Mouse (Mus musculus) liver, embryonic 14.5 days (tissue): ENCODE results near the gene Mettl8. TPM values are rescaled to one million over a fixed set of nuclear protein-coding genes. Genes with fewer than 3 reads are reported as not detected.

Source experiments
- ATAC-seq: fragments of 200-750 bp; cut with Nextera tagmentation; 2 replicates; pipeline ENCODE4 v1.8.0; 2017; ENCODE audit warnings: moderate number of reproducible peaks, mild to moderate bottlenecking, moderate library complexity; ENCODE audit not compliant: insufficient read depth
- DNase-seq, 3 experiments: peaks; one replicate each; pipeline ENCODE4 v3.0.0-alpha.2; 2012 to 2013; ENCODE audit warnings: low read depth in 3 of 3, low spot score in 3 of 3
- H3K27ac ChIP-seq: fragments of 300-500 bp; sonication (generic); 2 replicates; pipeline ENCODE4 v1.5.1; 2014; ENCODE audit warnings: moderate library complexity, mild to moderate bottlenecking, control low read depth, inconsistent platforms
- H3K27me3 ChIP-seq: fragments of 300-500 bp; sonication (generic); 2 replicates; pipeline ENCODE4 v1.6.1; 2014; ENCODE audit warnings: mild to moderate bottlenecking, low read length, moderate library complexity; ENCODE audit not compliant: control insufficient read depth, insufficient read depth
- H3K36me3 ChIP-seq: fragments of 300-500 bp; sonication (generic); replicated peaks from 2 replicates; pipeline ENCODE4 v1.6.1; 2014; ENCODE audit warnings: low read depth; ENCODE audit not compliant: control insufficient read depth, insufficient read depth
- H3K4me1 ChIP-seq, 2 experiments: fragments of 200-500 bp in 1 of 2; fragments of 300-500 bp in 1 of 2; sonication (generic) in 1 of 2; replicated peaks; 2 replicates each; pipeline ENCODE4 v1.6.1; 2012 to 2014; ENCODE audit warnings: antibody characterized with exemption in 1 of 2, inconsistent platforms in 1 of 2, low read length in 1 of 2; ENCODE audit not compliant: control insufficient read depth in 2 of 2, insufficient read depth in 2 of 2
- H3K4me2 ChIP-seq: fragments of 300-500 bp; sonication (generic); 2 replicates; pipeline ENCODE4 v1.6.1; 2014; ENCODE audit warnings: low read depth, mild to moderate bottlenecking, control low read depth, moderate library complexity
- H3K4me3 ChIP-seq, 2 experiments: fragments of 200-500 bp in 1 of 2; fragments of 300-500 bp in 1 of 2; sonication (generic) in 1 of 2; 2 replicates each; pipeline ENCODE4 v1.5.1; 2012 to 2014; ENCODE audit warnings: low read depth in 2 of 2, low read length in 2 of 2, mild to moderate bottlenecking in 2 of 2, control low read depth in 1 of 2, inconsistent platforms in 1 of 2, moderate library complexity in 1 of 2; ENCODE audit not compliant: insufficient read depth in 1 of 2
- H3K9ac ChIP-seq: fragments of 300-500 bp; sonication (generic); replicated peaks from 2 replicates; pipeline ENCODE4 v1.6.1; 2014; ENCODE audit warnings: mild to moderate bottlenecking, control low read depth, moderate library complexity
- H3K9me3 ChIP-seq: fragments of 300-500 bp; sonication (generic); 2 replicates; pipeline ENCODE4 v1.6.1; 2016; ENCODE audit warnings: low read length, mixed read lengths; ENCODE audit not compliant: control insufficient read depth
- CTCF ChIP-seq: IDR thresholded peaks from 2 replicates; pipeline ENCODE4 v1.5.1; 2016; ENCODE audit warnings: antibody characterized with exemption, low read depth, control low read depth
- EP300 ChIP-seq: IDR thresholded peaks from 2 replicates; pipeline ENCODE4 v1.6.1; 2016; ENCODE audit warnings: antibody characterized with exemption, low read depth
- WGBS: fragments of 180-500 bp; shearing (Covaris S2); extraction: QIAGEN DNeasy Blood & Tissue Kit; methylation state at CpG from one replicate; pipeline ENCODE4 v1.1.7; 2014; ENCODE audit not compliant: insufficient replicate concordance; 5-methylcytosine and 5-hydroxymethylcytosine counted together
- polyA plus RNA-seq, 2 experiments: library from polyadenylated mRNA; depleted of rRNA in 1 of 2; stranded (reverse) in 1 of 2; unstranded in 1 of 2; fragments of >200 nt; fragmentation: Nextera tagmentation in 1 of 2; extraction: Ambion mirVana in 1 of 2; gene quantifications; 2 replicates each; pipeline versions ENCODE4 v1.2.1 to v1.2.3; 2012 to 2014

The Mettl8 gene
- polyA plus RNA-seq, 2 experiments = 5.3 to 9.7 TPM

DNA sequence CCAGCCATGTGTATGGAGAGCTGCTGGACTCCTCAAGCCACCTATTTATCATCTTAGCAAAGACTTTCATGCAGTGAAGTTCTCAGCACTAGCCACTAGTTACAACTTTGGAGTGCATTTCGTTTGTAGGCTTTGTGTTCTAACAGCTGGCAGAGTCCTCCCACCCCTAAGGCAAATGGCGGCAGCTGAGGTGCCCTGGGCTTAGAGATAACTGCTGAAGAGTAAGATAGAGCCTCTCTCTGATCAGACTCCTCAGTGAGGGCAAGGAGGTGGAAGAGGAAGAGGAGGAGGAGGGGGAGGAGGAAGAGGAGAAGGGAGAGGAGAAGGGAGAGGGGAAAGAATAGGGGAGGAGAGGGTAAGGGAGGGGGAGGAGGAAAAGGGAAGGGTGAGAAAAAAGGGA lies 101.8 kb downstream of the Mettl8 start:
- peak; percentile 84 for ATAC-seq
- TF ChIP-seq EP300 = peak; percentile 53; the same call in 1 of the 2 replicates
- TF ChIP-seq CTCF = no peak
- 12% methylated on average over 2 of the region's 2 CpGs for WGBS
- Histone ChIP-seq H3K9ac (no peak overlapping the region), H3K36me3 (no peaks in the 10 kb centered on the region), H3K9me3 (no peaks in the 10 kb centered on the region), H3K4me2 (peak overlapping the region; percentile 29; the same call in 1 of the 2 replicates), H3K27ac (peak overlapping the region; percentile 5; the same call in 1 of the 2 replicates), H3K4me1 (peaks cover 11 to 23% of the 10 kb centered on the region in 2 experiments), H3K27me3 (no peaks in the 10 kb centered on the region), H3K4me3 (no peak overlapping the region)
- peak; percentile 28 to 50 (median 47) for DNase-seq

DNA sequence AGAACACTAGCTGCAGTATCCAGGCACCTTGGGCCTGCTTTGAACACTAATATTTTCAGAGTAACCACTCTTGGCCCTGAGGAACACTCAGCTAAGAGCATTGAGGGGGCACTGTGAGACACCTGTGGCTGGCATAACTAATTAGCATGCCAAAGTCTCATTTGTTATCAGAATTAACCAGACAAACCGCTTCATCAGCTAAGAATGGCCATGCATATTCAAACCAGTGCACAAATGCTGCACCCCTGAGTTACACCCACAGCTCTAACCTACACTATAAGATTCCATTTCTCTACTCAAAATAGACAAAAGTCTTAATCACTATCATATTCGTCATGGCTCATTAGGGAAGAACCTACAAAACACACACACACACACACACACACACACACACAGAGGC lies 103.4 kb downstream of the Mettl8 start:
- Histone ChIP-seq H3K36me3 (no peaks in the 10 kb centered on the region), H3K9ac (no peak overlapping the region), H3K4me1 (peaks cover 11 to 23% of the 10 kb centered on the region in 2 experiments), H3K4me3 (no peak overlapping the region), H3K9me3 (no peaks in the 10 kb centered on the region), H3K27me3 (no peaks in the 10 kb centered on the region), H3K4me2 (no peak overlapping the region), H3K27ac (no peak overlapping the region)
- WGBS = 48% methylated on average over 2 of the region's 2 CpGs
- peak; percentile 45; the same call in 1 of the 2 replicates for ATAC-seq
- no peak for DNase-seq
- TF ChIP-seq EP300 = peak; percentile 55
- no peak for TF ChIP-seq CTCF

DNA sequence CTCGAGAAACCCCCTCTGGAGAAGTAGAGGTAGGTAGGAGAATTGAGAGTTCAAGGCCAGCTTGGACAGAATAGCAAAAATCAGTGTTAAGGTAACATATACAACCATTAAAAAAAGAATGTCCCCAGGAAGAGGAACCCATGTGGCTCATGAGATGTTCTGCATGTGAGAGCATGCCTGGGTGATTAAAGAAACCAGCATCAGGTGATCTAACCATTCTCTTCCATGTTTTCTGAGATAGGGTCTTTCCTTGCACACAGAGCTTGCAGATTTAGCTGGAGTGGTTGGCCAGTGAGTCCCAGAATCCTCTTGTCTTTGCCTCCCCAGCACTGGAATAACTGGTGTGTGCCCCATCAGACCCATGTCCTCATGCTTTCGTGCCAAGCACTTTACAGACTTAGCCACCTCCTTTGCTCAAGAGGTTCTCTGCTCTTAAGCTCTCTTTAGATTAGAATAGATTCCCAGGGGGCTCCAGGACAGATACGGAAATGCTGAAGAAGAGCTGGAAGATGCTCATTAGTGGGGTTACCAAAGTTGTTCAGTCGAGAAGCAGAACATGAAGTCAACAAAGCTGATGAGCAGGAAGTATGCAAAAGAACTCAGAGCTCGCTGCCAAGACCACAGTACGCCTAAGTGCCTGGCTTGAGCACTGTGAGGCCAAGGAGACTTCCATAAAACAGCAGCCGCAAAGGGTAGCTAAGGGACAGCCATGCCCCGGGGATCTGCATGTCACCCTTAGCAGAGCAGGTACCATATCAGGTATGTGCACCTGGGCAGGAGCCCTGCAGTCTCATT lies 110.7 kb downstream of the Mettl8 start:
- no peak for ATAC-seq
- Histone ChIP-seq H3K27me3 (no peaks in the 10 kb centered on the region), H3K27ac (no peak overlapping the region), H3K4me1 (peaks cover 0 to 6% of the 10 kb centered on the region in 2 experiments; a peak in 2 of 4 replicates), H3K4me3 (no peak overlapping the region), H3K9ac (no peak overlapping the region), H3K4me2 (no peak overlapping the region), H3K36me3 (no peaks in the 10 kb centered on the region), H3K9me3 (no peaks in the 10 kb centered on the region)
- no peak for DNase-seq
- TF ChIP-seq CTCF (no peak), EP300 (no peak)
- 62% methylated on average over 8 of the region's 8 CpGs for WGBS

DNA sequence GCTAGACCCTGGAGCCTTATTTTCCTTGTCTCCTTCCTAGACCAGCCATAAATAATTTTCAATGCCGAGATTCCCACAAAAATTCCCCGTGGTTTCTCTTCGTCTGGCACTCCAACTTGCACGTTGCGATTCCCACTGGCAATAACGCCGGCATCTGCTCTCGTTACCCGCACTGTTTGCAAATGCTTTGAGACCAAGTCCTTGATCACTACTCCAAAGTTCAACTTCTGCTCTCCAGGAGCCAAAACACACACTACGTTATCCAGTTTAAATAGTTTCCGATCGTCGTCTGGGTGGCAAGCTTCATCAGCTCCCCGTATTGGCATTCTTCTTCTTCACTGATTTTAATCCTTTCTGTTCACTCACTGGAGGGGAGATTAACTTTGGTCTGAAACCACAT lies 114.6 kb downstream of the Mettl8 start:
- DNase-seq (no peak), ATAC-seq (no peak)
- Histone ChIP-seq H3K9ac (no peak overlapping the region), H3K27me3 (no peaks in the 10 kb centered on the region), H3K36me3 (no peaks in the 10 kb centered on the region), H3K4me3 (no peak overlapping the region), H3K4me1 (peaks cover 8 to 16% of the 10 kb centered on the region in 2 experiments), H3K4me2 (no peak overlapping the region), H3K9me3 (no peaks in the 10 kb centered on the region), H3K27ac (no peak overlapping the region)
- whole genome bisulfite sequencing = 79% methylated on average over 14 of the region's 14 CpGs
- TF ChIP-seq EP300 = no peak
- no peak for TF ChIP-seq CTCF

DNA sequence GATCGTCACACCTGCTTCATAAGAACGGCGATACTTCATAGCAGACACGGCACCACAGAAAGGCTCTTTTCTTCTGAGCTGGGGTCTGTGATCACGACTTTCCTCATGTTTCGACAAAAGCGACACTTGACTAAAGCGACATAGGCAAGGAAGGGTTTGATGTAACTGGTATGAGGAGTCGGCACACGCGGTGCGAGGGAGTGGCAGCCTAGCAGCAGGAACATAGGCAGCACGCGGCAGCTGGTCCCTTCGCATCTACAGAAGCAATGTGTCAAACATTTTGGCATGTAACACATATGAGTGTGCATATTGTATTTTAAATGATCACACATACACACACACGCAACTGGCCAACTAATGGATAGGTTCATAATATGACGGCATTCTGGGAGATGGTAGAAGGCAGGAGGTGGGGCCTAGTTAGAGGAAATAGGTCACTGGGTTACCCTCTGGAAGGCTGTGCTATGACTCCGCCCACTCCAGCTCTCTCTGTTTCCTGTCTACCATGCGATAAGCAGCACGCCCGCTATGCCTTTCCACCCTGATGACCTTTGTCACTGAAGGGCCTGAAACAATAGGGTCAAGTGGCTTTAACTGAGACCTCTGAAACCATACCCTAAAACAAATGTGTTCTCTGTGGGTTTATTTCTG lies 116.4 kb downstream of the Mettl8 start:
- Histone ChIP-seq H3K27ac (no peak overlapping the region), H3K4me2 (peak overlapping the region; percentile 22), H3K9me3 (no peaks in the 10 kb centered on the region), H3K36me3 (no peaks in the 10 kb centered on the region), H3K4me3 (peak overlapping the region in 1 of 2 experiments; percentile 8; a peak in 1 of 4 replicates), H3K27me3 (no peaks in the 10 kb centered on the region), H3K9ac (peak overlapping the region; percentile 9; the same call in 1 of the 2 replicates), H3K4me1 (peaks cover 8 to 16% of the 10 kb centered on the region in 2 experiments)
- 70% methylated on average over 21 of the region's 21 CpGs for WGBS
- ATAC-seq (peak; percentile 78), DNase-seq (peak; percentile 53 to 65 (median 59))
- no peak for TF ChIP-seq EP300
- no peak for TF ChIP-seq CTCF
